Mouse (Mus musculus) forebrain, embryonic 14.5 days (tissue): ENCODE data around the gene Plcb2. TPM values are rescaled to one million over a fixed set of nuclear protein-coding genes. Genes with fewer than 3 reads are reported as not detected.

Source experiments
- ATAC-seq: fragments of 200-750 bp; cut with Nextera tagmentation; 2 replicates; pipeline ENCODE4 v1.8.0; 2017; ENCODE audit warnings: mild to moderate bottlenecking, moderate library complexity
- DNase-seq: peaks from one replicate; pipeline ENCODE4 v3.0.0-alpha.2; 2015; ENCODE audit warnings: low spot score
- H3K27ac ChIP-seq: fragments of 300-500 bp; sonication (generic); 2 replicates; pipeline ENCODE4 v1.5.1; 2014; ENCODE audit warnings: low read depth, mild to moderate bottlenecking, control low read depth, low read length, moderate library complexity
- H3K27me3 ChIP-seq: fragments of 300-500 bp; sonication (generic); replicated peaks from 2 replicates; pipeline ENCODE4 v1.6.1; 2014; ENCODE audit warnings: low read length, control low read depth, mixed read lengths; ENCODE audit not compliant: control insufficient read depth, insufficient read depth
- H3K36me3 ChIP-seq: fragments of 300-500 bp; sonication (generic); 2 replicates; pipeline ENCODE4 v1.6.1; 2014; ENCODE audit warnings: low read length, control low read depth; ENCODE audit not compliant: control insufficient read depth, insufficient read depth
- H3K4me1 ChIP-seq: fragments of 300-500 bp; sonication (generic); 2 replicates; pipeline ENCODE4 v1.6.1; 2014; ENCODE audit warnings: antibody characterized with exemption, low read length, control low read depth; ENCODE audit not compliant: control insufficient read depth, insufficient read depth
- H3K4me2 ChIP-seq: fragments of 300-500 bp; sonication (generic); 2 replicates; pipeline ENCODE4 v1.6.1; 2014; ENCODE audit warnings: mild to moderate bottlenecking, control low read depth, low read length
- H3K4me3 ChIP-seq: fragments of 300-500 bp; sonication (generic); 2 replicates; pipeline ENCODE4 v1.5.1; 2014; ENCODE audit warnings: low read depth, low read length, control low read depth
- H3K9ac ChIP-seq: fragments of 300-500 bp; sonication (generic); 2 replicates; pipeline ENCODE4 v1.6.1; 2014; ENCODE audit warnings: mild to moderate bottlenecking, low read length, control low read depth, moderate library complexity
- H3K9me3 ChIP-seq: fragments of 300-500 bp; sonication (generic); replicated peaks from 2 replicates; pipeline ENCODE4 v1.6.1; 2016; ENCODE audit warnings: low read length, control low read depth, mixed read lengths; ENCODE audit not compliant: control insufficient read depth
- WGBS: fragments of 180-500 bp; shearing (Covaris S2); extraction: QIAGEN DNeasy Blood & Tissue Kit; methylation state at CpG from one replicate; pipeline ENCODE4 v1.1.7; 2014; 5-methylcytosine and 5-hydroxymethylcytosine counted together
- polyA plus RNA-seq: library from polyadenylated mRNA; unstranded; fragments of >200 nt; fragmentation: Nextera tagmentation; extraction: Ambion mirVana; gene quantifications from 2 replicates; pipeline ENCODE4 v1.2.1, GENCODE M21; 2014

Gene Plcb2
- polyA plus RNA-seq, 1 experiment from 2014 or later = 0.57 TPM

GRCm38 (mm10) chr2:118674500-118674899 is 53.7 kb downstream of the Plcb2 start:
- no peak for DNase-seq
- H3K27me3 ChIP-seq = peaks cover 44% of the 10 kb centered on the region

DNA sequence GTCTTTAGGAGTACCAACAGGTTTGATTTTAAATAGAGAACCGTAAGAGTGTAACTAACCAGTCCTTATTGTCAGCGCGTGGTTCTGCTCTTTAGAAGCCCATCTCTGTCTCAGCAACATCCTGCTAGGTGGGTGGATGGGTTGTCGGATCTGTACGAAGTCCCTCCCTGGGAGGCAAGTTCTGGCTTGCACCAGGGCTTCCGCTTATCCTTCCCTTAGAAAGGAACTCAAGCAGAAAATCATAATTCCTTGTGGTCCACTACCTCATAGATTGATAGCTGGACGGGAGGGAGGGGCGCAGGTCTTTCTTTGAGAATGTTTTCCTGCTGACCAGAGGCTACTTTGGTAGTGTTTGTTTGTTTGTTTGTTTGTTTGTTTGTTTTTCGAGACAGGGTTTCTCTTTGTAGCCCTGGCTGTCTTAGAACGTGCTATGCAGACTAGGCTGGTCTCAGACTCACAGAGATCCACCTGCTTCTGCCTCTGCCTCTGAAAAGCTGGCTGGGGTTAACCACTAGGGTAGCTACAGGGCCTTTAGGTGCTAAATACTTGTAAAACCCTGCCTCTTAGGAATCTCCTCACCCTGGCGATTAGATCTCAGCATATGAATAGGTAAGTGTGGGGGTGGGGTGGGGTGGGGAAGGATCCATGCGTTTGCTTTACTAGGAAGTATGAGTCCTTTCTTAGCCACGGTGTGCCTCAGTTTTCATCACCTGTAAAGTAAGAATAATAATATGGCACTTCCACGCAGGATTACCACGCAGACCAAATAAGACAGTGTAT is 54.4 kb downstream of the Plcb2 start:
- Histone ChIP-seq H3K4me3 (no peak overlapping the region), H3K27ac (no peak overlapping the region), H3K36me3 (no peaks in the 10 kb centered on the region), H3K4me2 (no peak overlapping the region), H3K9ac (no peak overlapping the region), H3K27me3 (peaks cover 42% of the 10 kb centered on the region), H3K4me1 (peaks cover 12% of the 10 kb centered on the region; the same call in 1 of the 2 replicates), H3K9me3 (no peaks in the 10 kb centered on the region)
- no peak for ATAC-seq
- no peak for DNase-seq
- 18% methylated on average over 15 of the region's 15 CpGs for WGBS

More at GRCm38 (mm10) chr2:118674500-118674899, 53.7 kb downstream of the Plcb2 start:
- Histone ChIP-seq H3K27ac (no peak overlapping the region), H3K4me2 (no peak overlapping the region), H3K9me3 (no peaks in the 10 kb centered on the region), H3K9ac (no peak overlapping the region), H3K4me1 (peaks cover 12% of the 10 kb centered on the region; the same call in 1 of the 2 replicates), H3K36me3 (no peaks in the 10 kb centered on the region), H3K4me3 (no peak overlapping the region)
- 14% methylated on average over 7 of the region's 7 CpGs for WGBS
- ATAC-seq = no peak

GRCm38 (mm10) chr2:118671728-118672127 is 56.5 kb downstream of the Plcb2 start:
- DNase-seq (no peak), ATAC-seq (no peak)
- no peaks in the 10 kb centered on the region for H3K36me3 ChIP-seq
- H3K27ac ChIP-seq = no peak overlapping the region
- WGBS = 84% methylated on average over 1 of the region's 1 CpGs
- H3K9me3 ChIP-seq = no peaks in the 10 kb centered on the region
- H3K4me3 ChIP-seq = no peak overlapping the region
- H3K4me1 ChIP-seq = peaks cover 3% of the 10 kb centered on the region; the same call in 1 of the 2 replicates
- H3K27me3 ChIP-seq = peaks cover 21% of the 10 kb centered on the region
- no peak overlapping the region for H3K9ac ChIP-seq
- H3K4me2 ChIP-seq = no peak overlapping the region

DNA sequence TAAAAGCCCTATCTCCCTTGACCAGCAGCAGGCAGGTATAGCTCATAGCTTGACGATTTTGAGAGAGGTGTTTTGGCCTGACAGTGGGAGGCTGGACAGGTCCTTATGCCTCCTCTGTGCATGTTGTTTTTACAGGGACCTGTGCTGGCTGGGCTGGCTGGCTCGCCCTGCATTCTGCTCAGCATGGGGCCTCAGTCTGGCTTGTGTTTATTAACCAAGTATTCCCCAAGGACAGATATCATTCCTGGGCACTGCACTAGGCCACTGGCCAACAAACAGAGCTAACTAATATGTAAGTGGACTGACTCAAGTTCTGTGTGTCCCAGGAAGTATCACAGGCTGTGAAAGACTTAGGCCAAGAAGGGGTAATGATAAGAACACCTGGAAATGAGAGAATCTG is 58.5 kb downstream of the Plcb2 start:
- no peaks in the 10 kb centered on the region for H3K36me3 ChIP-seq
- peaks cover 7% of the 10 kb centered on the region; the same call in 1 of the 2 replicates for H3K27me3 ChIP-seq
- DNase-seq = no peak
- H3K9ac ChIP-seq = no peak overlapping the region
- H3K4me2 ChIP-seq = no peak overlapping the region
- no peaks in the 10 kb centered on the region for H3K9me3 ChIP-seq
- H3K4me1 ChIP-seq = peaks cover 5% of the 10 kb centered on the region
- no peak overlapping the region for H3K4me3 ChIP-seq
- ATAC-seq = no peak
- 38% methylated on average over 2 of the region's 2 CpGs for WGBS
- no peak overlapping the region for H3K27ac ChIP-seq

DNA sequence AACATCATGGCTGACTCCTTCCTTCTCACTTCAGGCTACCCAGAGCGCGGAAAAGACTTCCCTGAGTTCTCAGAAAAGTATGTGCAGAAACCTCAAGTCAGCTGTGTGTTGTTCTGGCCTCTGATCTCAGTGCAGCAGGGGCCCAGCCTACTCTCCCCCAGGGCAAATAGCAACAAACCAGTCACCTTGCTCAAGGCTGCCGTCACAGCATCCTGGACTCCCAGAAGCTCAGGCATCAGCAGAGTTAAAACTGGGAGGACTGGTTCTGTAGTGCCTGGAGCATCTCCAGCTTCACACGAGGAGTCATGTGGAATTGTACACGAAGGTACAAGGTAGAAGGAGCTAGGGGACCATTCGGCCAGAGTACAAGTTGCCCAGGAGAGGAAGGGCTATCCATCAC is 59.0 kb downstream of the Plcb2 start:
- no peaks in the 10 kb centered on the region for H3K36me3 ChIP-seq
- H3K9ac ChIP-seq = no peak overlapping the region
- ATAC-seq (no peak), DNase-seq (no peak)
- H3K4me1 ChIP-seq = peaks cover 5% of the 10 kb centered on the region
- H3K27ac ChIP-seq = no peak overlapping the region
- 0 out of 2 replicates have a peak, but pooled peaks cover 1% of the 10 kb centered on the region for H3K27me3 ChIP-seq
- H3K4me3 ChIP-seq = no peak overlapping the region
- 67% methylated on average over 6 of the region's 6 CpGs for WGBS
- no peaks in the 10 kb centered on the region for H3K9me3 ChIP-seq
- H3K4me2 ChIP-seq = no peak overlapping the region

- Histone ChIP-seq H3K4me1 (peaks cover 12% of the 10 kb centered on the region), H3K9ac (no peak overlapping the region), H3K4me3 (no peak overlapping the region), H3K27ac (no peak overlapping the region), H3K27me3 (0 out of 2 replicates have a peak, but pooled peaks cover 3% of the 10 kb centered on the region), H3K4me2 (no peak overlapping the region), H3K9me3 (no peaks in the 10 kb centered on the region), H3K36me3 (no peaks in the 10 kb centered on the region)
- WGBS = 88% methylated on average over 5 of the region's 5 CpGs
- ATAC-seq (no peak), DNase-seq (no peak)
Measured at GRCm38 (mm10) chr2:118667181-118667580, 61.1 kb downstream of the Plcb2 start.

DNA sequence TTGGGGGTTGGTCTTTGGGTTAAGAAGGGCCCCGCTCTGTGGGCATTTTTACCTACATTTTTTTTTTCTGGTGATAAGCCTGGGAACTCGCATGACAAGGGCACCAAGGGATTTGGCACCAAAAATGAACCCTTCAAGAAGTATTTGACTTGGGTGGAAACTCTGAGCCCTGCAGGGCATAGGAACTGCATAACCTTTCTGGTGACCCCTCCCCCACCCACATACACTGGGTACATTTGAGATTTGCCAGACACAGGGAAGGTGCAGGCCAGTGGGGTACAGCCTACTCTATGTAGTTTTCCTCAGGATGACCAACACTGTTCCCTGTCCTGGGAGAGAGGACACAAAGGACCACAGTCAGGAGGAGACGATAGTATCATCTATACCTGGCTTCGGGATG is 62.6 kb downstream of the Plcb2 start:
- 86% methylated on average over 4 of the region's 4 CpGs for WGBS
- DNase-seq (no peak), ATAC-seq (no peak)
- no peak overlapping the region for H3K27ac ChIP-seq
- no peaks in the 10 kb centered on the region for H3K9me3 ChIP-seq
- 0 out of 2 replicates have a peak, but pooled peaks cover 3% of the 10 kb centered on the region for H3K27me3 ChIP-seq
- no peaks in the 10 kb centered on the region for H3K36me3 ChIP-seq
- peaks cover 12% of the 10 kb centered on the region for H3K4me1 ChIP-seq
- H3K4me2 ChIP-seq = no peak overlapping the region
- H3K4me3 ChIP-seq = no peak overlapping the region
- no peak overlapping the region for H3K9ac ChIP-seq

- Histone ChIP-seq H3K36me3 (no peaks in the 10 kb centered on the region), H3K4me1 (peaks cover 14% of the 10 kb centered on the region), H3K9ac (no peak overlapping the region), H3K4me2 (peak overlapping the region; percentile 68), H3K27ac (no peak overlapping the region), H3K27me3 (0 out of 2 replicates have a peak, but pooled peaks cover 3% of the 10 kb centered on the region), H3K9me3 (no peaks in the 10 kb centered on the region), H3K4me3 (no peak overlapping the region)
- DNase-seq (no peak), ATAC-seq (no peak)
- 74% methylated on average over 3 of the region's 3 CpGs for WGBS
Measured at GRCm38 (mm10) chr2:118664975-118665516, 63.2 kb downstream of the Plcb2 start.
